16 mouse cellular contexts compared by ENCODE assay signal in genomic region chr4:71363761-71364160, GRCm38 (mm10).
"Had no signal": no experiment of that assay in that cellular context is flagged by ENCODE, and none has a peak within 500 bp of the region (broad histone marks: within the 10 kb centered on the region; RNA-seq: fewer than 3 reads in every experiment).

No protein-coding gene starts in this region.

- H3K9ac ChIP-seq: limb, embryonic 13.5 days; liver, embryonic 15.5 days; lung, embryonic 15.5 days; midbrain, embryonic 15.5 days; neural tube, embryonic 13.5 days had no signal

- H3K36me3 ChIP-seq: limb, embryonic 13.5 days; liver, embryonic 15.5 days; lung, embryonic 15.5 days; midbrain, embryonic 15.5 days; neural tube, embryonic 13.5 days had no signal

- ATAC-seq: midbrain, embryonic 15.5 days had no signal

- H3K4me1 ChIP-seq: limb, embryonic 13.5 days; liver, embryonic 15.5 days; lung, embryonic 15.5 days; midbrain, embryonic 15.5 days; neural tube, embryonic 13.5 days had no signal

- H3K4me3 ChIP-seq: limb, embryonic 13.5 days; liver, embryonic 15.5 days; lung, embryonic 15.5 days; midbrain, embryonic 15.5 days; neural tube, embryonic 13.5 days had no signal

- H3K27ac ChIP-seq: limb, embryonic 13.5 days; liver, embryonic 15.5 days; lung, embryonic 15.5 days; midbrain, embryonic 15.5 days; neural tube, embryonic 13.5 days had no signal

- DNase-seq: kidney, adult 11 months; kidney, postnatal 14 days; layer of hippocampus, postnatal 36 days; lung, postnatal 4 days; retina, postnatal 1 day; right cerebral cortex, postnatal 4 days; spleen, adult 18-20 months; thymus, adult 2 months; thymus, postnatal 25 days had no signal

- H3K27me3 ChIP-seq: limb, embryonic 13.5 days; liver, embryonic 15.5 days; lung, embryonic 15.5 days; midbrain, embryonic 15.5 days; neural tube, embryonic 13.5 days had no signal

- H3K4me2 ChIP-seq: limb, embryonic 13.5 days; liver, embryonic 11.5 days; liver, embryonic 15.5 days; lung, embryonic 15.5 days; midbrain, embryonic 11.5 days; midbrain, embryonic 15.5 days; neural tube, embryonic 13.5 days had no signal

- H3K9me3 ChIP-seq: limb, embryonic 13.5 days; liver, embryonic 15.5 days; lung, embryonic 15.5 days; midbrain, embryonic 15.5 days; neural tube, embryonic 13.5 days had no signal
